Mouse (Mus musculus): Measurements from ENCODE around the gene Ckb. TPM values are rescaled to one million over a fixed set of nuclear protein-coding genes. Genes with fewer than 3 reads are reported as not detected.

Ckb gene
- polyA plus RNA-seq, 1 experiment, result 210 TPM

- H3K27ac ChIP-seq (ENCODE audit: insufficient read depth, low read depth, low read length), result peak overlapping the region; percentile 80
- 27% methylated on average over 13 of the region's 13 CpGs for WGBS
- no peak for TF ChIP-seq CTCF (IDR thresholded peaks at IDR 0.05; ENCODE audit: insufficient read depth, low read depth, low read length)
- no peak for TF ChIP-seq POLR2A (IDR thresholded peaks at IDR 0.05; ENCODE audit: insufficient read depth, low read depth, low read length)
- H3K4me1 ChIP-seq (ENCODE audit: control insufficient read depth, insufficient read depth, low read length), result peaks cover 86% of the 10 kb centered on the region
- no peak overlapping the region for H3K4me3 ChIP-seq (ENCODE audit: insufficient read depth, low read depth, low read length)
These were observed 23.0 kb upstream of the Ckb start for GRCm38 (mm10) chr12:111694880-111695804.

- TF ChIP-seq POLR2A (IDR thresholded peaks at IDR 0.05; ENCODE audit: insufficient read depth, low read depth, low read length) (0 out of 2 replicates have a peak, but pooled peaks have one; percentile 24), CTCF (IDR thresholded peaks at IDR 0.05; ENCODE audit: insufficient read depth, low read depth, low read length) (no peak)
- WGBS, result 6% methylated on average over 12 of the region's 12 CpGs
- peak overlapping the region; percentile 71 for H3K27ac ChIP-seq (ENCODE audit: insufficient read depth, low read depth, low read length)
- peaks cover 88% of the 10 kb centered on the region for H3K4me1 ChIP-seq (ENCODE audit: control insufficient read depth, insufficient read depth, low read length)
- H3K4me3 ChIP-seq (ENCODE audit: insufficient read depth, low read depth, low read length), result no peak overlapping the region
These were observed 22.2 kb upstream of the Ckb start for GRCm38 (mm10) chr12:111694271-111694781.

GRCm38 (mm10) chr12:111693341-111694270, 21.5 kb upstream of the Ckb start:
- Histone ChIP-seq H3K4me3 (ENCODE audit: insufficient read depth, low read depth, low read length) (no peak overlapping the region), H3K4me1 (ENCODE audit: control insufficient read depth, insufficient read depth, low read length) (peaks cover 89% of the 10 kb centered on the region), H3K27ac (ENCODE audit: insufficient read depth, low read depth, low read length) (peak overlapping the region; percentile 71)
- TF ChIP-seq CTCF (IDR thresholded peaks at IDR 0.05; ENCODE audit: insufficient read depth, low read depth, low read length) (no peak), POLR2A (IDR thresholded peaks at IDR 0.05; ENCODE audit: insufficient read depth, low read depth, low read length) (no peak)
- WGBS, result 26% methylated on average over 18 of the region's 18 CpGs

GRCm38 (mm10) chr12:111692899-111693298, 20.8 kb upstream of the Ckb start:
- Histone ChIP-seq H3K4me1 (ENCODE audit: control insufficient read depth, insufficient read depth, low read length) (peaks cover 89% of the 10 kb centered on the region), H3K27ac (ENCODE audit: insufficient read depth, low read depth, low read length) (peak overlapping the region; percentile 71), H3K4me3 (ENCODE audit: insufficient read depth, low read depth, low read length) (no peak overlapping the region)
- TF ChIP-seq POLR2A (IDR thresholded peaks at IDR 0.05; ENCODE audit: insufficient read depth, low read depth, low read length), result no peak
- TF ChIP-seq CTCF (IDR thresholded peaks at IDR 0.05; ENCODE audit: insufficient read depth, low read depth, low read length), result no peak
- WGBS, result 67% methylated on average over 5 of the region's 5 CpGs

- peak overlapping the region; percentile 63 for H3K27ac ChIP-seq (ENCODE audit: insufficient read depth, low read depth, low read length)
- TF ChIP-seq POLR2A (IDR thresholded peaks at IDR 0.05; ENCODE audit: insufficient read depth, low read depth, low read length) (no peak), CTCF (IDR thresholded peaks at IDR 0.05; ENCODE audit: insufficient read depth, low read depth, low read length) (no peak)
- no peak overlapping the region for H3K4me3 ChIP-seq (ENCODE audit: insufficient read depth, low read depth, low read length)
- WGBS, result 24% methylated on average over 5 of the region's 5 CpGs
- H3K4me1 ChIP-seq (ENCODE audit: control insufficient read depth, insufficient read depth, low read length), result peaks cover 94% of the 10 kb centered on the region
These were observed 19.3 kb upstream of the Ckb start for GRCm38 (mm10) chr12:111691346-111691872.

- no peak for TF ChIP-seq CTCF (IDR thresholded peaks at IDR 0.05; ENCODE audit: insufficient read depth, low read depth, low read length)
- TF ChIP-seq POLR2A (IDR thresholded peaks at IDR 0.05; ENCODE audit: insufficient read depth, low read depth, low read length), result no peak
- 75% methylated on average over 11 of the region's 11 CpGs for WGBS
- Histone ChIP-seq H3K4me1 (ENCODE audit: control insufficient read depth, insufficient read depth, low read length) (peaks cover 90% of the 10 kb centered on the region), H3K4me3 (ENCODE audit: insufficient read depth, low read depth, low read length) (no peak overlapping the region), H3K27ac (ENCODE audit: insufficient read depth, low read depth, low read length) (peak overlapping the region; percentile 97)
These were observed 17.3 kb upstream of the Ckb start for GRCm38 (mm10) chr12:111689426-111689825.

- TF ChIP-seq CTCF (IDR thresholded peaks at IDR 0.05; ENCODE audit: insufficient read depth, low read depth, low read length), result no peak
- no peak for TF ChIP-seq POLR2A (IDR thresholded peaks at IDR 0.05; ENCODE audit: insufficient read depth, low read depth, low read length)
- Histone ChIP-seq H3K4me1 (ENCODE audit: control insufficient read depth, insufficient read depth, low read length) (peaks cover 89% of the 10 kb centered on the region), H3K4me3 (ENCODE audit: insufficient read depth, low read depth, low read length) (no peak overlapping the region), H3K27ac (ENCODE audit: insufficient read depth, low read depth, low read length) (peak overlapping the region; percentile 97)
- WGBS, result 8% methylated on average over 2 of the region's 2 CpGs
These were observed 15.9 kb upstream of the Ckb start for GRCm38 (mm10) chr12:111688069-111688428.

GRCm38 (mm10) chr12:111687350-111688068, 15.4 kb upstream of the Ckb start:
- TF ChIP-seq POLR2A (IDR thresholded peaks at IDR 0.05; ENCODE audit: insufficient read depth, low read depth, low read length) (no peak), CTCF (IDR thresholded peaks at IDR 0.05; ENCODE audit: insufficient read depth, low read depth, low read length) (no peak)
- Histone ChIP-seq H3K27ac (ENCODE audit: insufficient read depth, low read depth, low read length) (peak overlapping the region; percentile 97), H3K4me1 (ENCODE audit: control insufficient read depth, insufficient read depth, low read length) (peaks cover 89% of the 10 kb centered on the region), H3K4me3 (ENCODE audit: insufficient read depth, low read depth, low read length) (no peak overlapping the region)
- 4% methylated on average over 14 of the region's 14 CpGs for WGBS
